Mouse (Mus musculus): ENCODE measurements at regions not wholly inside any gene's neighbourhood (a gene's known extent, or its start where the extent isn't known, plus 50 kb on each side); places are given as distances from the start of the nearest gene placed in this dataset.

- WGBS, result 76% methylated on average over 9 of the region's 9 CpGs
- no peak overlapping the region for H3K27ac ChIP-seq
- no peak overlapping the region for H3K4me3 ChIP-seq
- H3K9me3 ChIP-seq, result no peaks in the 10 kb centered on the region
- ATAC-seq (ENCODE audit: low FRiP score, low read depth), result no peak
- H3K27me3 ChIP-seq, result no peaks in the 10 kb centered on the region
- no peaks in the 10 kb centered on the region for H3K36me3 ChIP-seq
- peaks cover 18% of the 10 kb centered on the region; the same call in 1 of the 2 replicates for H3K4me1 ChIP-seq
- H3K4me2 ChIP-seq (replicated peaks), result no peak overlapping the region
- no peak overlapping the region for H3K9ac ChIP-seq
These were observed 89.0 kb downstream of the Dad1 start for GRCm38 (mm10) chr14:54164874-54165273.

DNA sequence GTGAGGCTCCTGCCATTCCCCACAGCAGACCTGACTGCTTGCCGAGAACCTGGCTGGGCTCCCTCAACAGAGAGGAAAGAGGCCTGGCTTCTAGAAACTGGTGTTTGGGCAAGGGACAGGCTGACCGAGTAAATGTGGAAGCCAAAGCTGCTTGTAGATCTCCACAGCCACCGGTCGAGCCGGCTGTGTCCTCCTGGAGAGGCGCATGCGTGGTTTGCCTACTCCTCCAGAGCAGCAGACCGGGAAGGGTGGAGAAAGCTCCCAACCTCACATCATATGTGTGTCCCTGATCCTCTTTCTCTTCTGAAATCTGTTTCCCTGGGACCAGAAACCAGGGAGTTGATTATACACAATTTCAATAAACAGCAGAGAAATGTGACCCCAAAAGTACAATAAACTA, 92.0 kb downstream of the Dad1 start:
- H3K4me3 ChIP-seq, result no peak overlapping the region
- H3K36me3 ChIP-seq, result no peaks in the 10 kb centered on the region
- 67% methylated on average over 8 of the region's 8 CpGs for WGBS
- H3K4me1 ChIP-seq, result peaks cover 18% of the 10 kb centered on the region; the same call in 1 of the 2 replicates
- 0 out of 2 replicates have a peak overlapping the region, but pooled peaks have one; percentile 4 for H3K9ac ChIP-seq
- no peak overlapping the region for H3K4me2 ChIP-seq (replicated peaks)
- no peaks in the 10 kb centered on the region for H3K27me3 ChIP-seq
- ATAC-seq (ENCODE audit: low FRiP score, low read depth), result no peak
- no peaks in the 10 kb centered on the region for H3K9me3 ChIP-seq
- H3K27ac ChIP-seq, result no peak overlapping the region

DNA sequence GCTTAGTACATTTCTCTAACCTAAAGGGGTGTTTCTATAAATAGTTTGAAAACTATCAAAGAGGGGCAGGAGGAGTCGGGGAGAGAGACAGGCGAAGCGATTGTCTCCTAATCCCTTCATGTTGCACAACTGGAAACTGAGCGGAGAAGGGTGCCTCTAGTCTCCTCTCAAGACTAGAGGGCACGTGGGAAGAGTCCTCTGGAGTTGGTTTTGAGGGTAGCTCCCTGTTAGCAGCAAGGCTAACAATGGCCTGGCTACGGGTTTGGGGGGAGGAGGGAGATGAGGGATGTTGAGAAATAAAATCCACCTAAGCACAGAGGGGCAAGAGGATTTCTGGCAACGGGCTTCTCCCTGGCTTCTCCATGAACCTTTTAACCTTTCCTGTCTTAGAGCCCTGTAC, 92.7 kb downstream of the Dad1 start:
- WGBS, result 60% methylated on average over 7 of the region's 7 CpGs
- no peak for ATAC-seq (ENCODE audit: low FRiP score, low read depth)
- no peaks in the 10 kb centered on the region for H3K9me3 ChIP-seq
- H3K36me3 ChIP-seq, result no peaks in the 10 kb centered on the region
- no peak overlapping the region for H3K4me2 ChIP-seq (replicated peaks)
- H3K27me3 ChIP-seq, result no peaks in the 10 kb centered on the region
- H3K4me3 ChIP-seq, result no peak overlapping the region
- peaks cover 14% of the 10 kb centered on the region; the same call in 1 of the 2 replicates for H3K4me1 ChIP-seq
- H3K9ac ChIP-seq, result no peak overlapping the region
- no peak overlapping the region for H3K27ac ChIP-seq

DNA sequence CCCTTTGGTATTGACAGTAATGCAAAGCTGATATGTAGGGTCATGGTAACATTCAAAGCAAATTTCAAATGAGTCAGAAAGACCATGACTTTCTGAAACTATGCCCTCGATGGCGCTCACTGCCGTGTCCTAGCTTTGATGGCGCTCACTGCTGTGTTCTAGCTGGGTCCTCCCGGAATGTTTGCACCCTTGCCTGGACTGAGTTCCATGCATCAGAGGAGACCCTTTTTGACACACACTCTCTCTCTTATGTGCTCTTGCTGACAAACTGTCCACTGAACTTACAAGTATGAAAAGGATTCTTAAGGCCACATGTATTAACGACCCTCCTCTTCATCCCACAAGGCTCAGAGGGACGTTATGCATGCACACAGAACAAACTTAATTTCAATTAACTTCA, 94.1 kb downstream of the Dad1 start:
- Histone ChIP-seq H3K4me3 (no peak overlapping the region), H3K36me3 (no peaks in the 10 kb centered on the region), H3K4me1 (peaks cover 14% of the 10 kb centered on the region; the same call in 1 of the 2 replicates), H3K9ac (no peak overlapping the region), H3K27me3 (no peaks in the 10 kb centered on the region), H3K9me3 (no peaks in the 10 kb centered on the region), H3K27ac (no peak overlapping the region), H3K4me2 (replicated peaks) (no peak overlapping the region)
- WGBS, result 91% methylated on average over 7 of the region's 7 CpGs
- ATAC-seq (ENCODE audit: low FRiP score, low read depth), result no peak

DNA sequence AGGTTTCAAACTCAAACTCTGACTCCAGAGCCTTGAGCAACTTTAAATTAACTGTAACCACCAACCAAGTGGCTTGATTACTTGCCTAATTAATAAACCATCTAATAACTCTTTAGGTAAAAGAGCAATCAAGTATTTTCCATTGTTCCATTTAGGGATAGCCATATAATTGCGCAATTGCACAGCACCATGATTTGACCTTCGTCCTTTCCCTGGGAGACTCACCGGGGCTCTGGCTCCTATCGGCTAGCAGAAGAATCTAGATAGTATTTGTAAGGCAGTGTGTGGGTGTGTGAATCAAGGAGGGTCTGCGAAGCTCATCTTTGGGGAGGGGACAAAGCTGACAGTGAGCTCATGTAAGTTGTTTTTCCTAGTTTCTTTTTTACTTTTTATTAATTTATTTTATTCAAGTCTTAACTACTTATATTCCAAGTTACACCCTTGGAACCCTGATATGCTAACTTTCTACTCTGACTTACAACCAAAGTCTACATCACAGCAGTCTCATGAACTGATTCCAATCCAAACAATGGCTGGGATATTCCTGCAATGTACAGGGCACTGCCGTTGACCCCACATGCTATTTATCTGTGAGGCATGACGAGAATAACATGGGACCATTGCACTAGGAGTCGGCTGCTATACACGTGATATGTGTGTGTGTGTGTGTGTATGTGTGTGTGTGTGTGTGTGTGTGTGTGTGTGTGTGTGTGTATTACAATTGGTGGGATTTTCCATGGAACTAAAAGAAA, 95.5 kb downstream of the Dad1 start:
- H3K9ac ChIP-seq, result no peak overlapping the region
- peaks cover 14% of the 10 kb centered on the region; the same call in 1 of the 2 replicates for H3K4me1 ChIP-seq
- no peak overlapping the region for H3K27ac ChIP-seq
- no peak overlapping the region for H3K4me3 ChIP-seq
- no peaks in the 10 kb centered on the region for H3K27me3 ChIP-seq
- no peak overlapping the region for H3K4me2 ChIP-seq (replicated peaks)
- no peaks in the 10 kb centered on the region for H3K36me3 ChIP-seq
- 86% methylated on average over 9 of the region's 9 CpGs for WGBS
- H3K9me3 ChIP-seq, result no peaks in the 10 kb centered on the region
- ATAC-seq (ENCODE audit: low FRiP score, low read depth), result no peak

DNA sequence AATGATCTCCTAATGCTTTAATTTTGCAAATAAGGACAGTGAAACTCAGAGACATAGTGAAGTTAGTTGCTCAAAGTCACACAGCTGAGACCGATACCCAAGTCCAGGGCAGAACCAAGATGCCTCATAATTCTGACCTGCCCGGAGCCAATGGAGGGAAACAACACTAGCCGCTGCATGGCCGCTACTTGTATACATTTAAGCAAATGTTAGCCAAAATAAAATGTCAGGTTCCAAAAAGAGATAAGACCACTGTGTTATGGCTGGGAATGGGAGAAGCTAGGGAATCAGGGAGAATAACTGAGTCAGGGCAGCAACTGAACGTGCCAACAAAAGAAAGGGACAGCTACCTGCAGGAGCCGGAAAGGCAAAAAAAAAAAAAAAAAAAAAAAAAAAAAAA, 97.4 kb downstream of the Dad1 start:
- WGBS, result 83% methylated on average over 6 of the region's 6 CpGs
- no peak overlapping the region for H3K4me3 ChIP-seq
- H3K27ac ChIP-seq, result no peak overlapping the region
- H3K36me3 ChIP-seq, result no peaks in the 10 kb centered on the region
- ATAC-seq (ENCODE audit: low FRiP score, low read depth), result no peak
- H3K4me2 ChIP-seq (replicated peaks), result no peak overlapping the region
- no peaks in the 10 kb centered on the region for H3K9me3 ChIP-seq
- no peaks in the 10 kb centered on the region for H3K27me3 ChIP-seq
- H3K4me1 ChIP-seq, result peaks cover 5% of the 10 kb centered on the region; the same call in 1 of the 2 replicates
- H3K9ac ChIP-seq, result no peak overlapping the region

DNA sequence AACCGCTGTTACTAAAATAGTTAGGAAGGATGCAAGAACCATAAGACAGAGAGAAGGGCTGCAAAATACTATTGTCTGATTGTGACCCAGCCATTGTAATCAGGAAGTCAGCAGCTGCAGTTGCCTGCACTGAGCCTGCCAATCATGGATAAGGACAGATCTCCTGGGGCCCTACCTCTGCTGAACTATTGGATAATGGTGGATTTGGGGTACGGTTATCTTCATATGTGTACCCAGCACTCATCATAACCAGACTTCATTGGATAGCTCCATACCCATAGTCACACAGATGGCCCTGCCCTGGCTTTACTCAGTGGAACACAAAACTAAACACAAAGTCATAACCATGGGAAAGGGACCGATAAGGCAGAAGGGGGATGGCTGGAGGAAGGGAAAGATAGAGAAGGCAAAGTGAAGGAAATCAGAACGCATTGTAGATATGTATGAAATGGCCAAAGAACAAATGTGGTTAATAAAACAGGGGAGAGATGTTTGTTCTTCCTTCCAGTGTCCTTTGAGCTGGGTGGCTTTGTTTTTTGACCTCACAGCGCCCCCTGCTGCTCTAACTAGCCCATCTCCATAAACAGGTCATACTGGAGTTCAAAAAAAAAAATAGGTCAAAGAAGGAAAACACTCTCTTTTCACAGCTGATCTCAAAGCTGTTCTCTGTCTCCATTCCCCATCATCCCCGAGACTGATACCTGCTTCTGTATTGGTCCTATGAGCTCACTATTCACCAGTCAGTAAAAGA, 101.2 kb downstream of the Dad1 start:
- Histone ChIP-seq H3K4me3 (no peak overlapping the region), H3K4me2 (replicated peaks) (no peak overlapping the region), H3K36me3 (no peaks in the 10 kb centered on the region), H3K9ac (no peak overlapping the region), H3K27me3 (no peaks in the 10 kb centered on the region), H3K9me3 (no peaks in the 10 kb centered on the region), H3K4me1 (no peaks in the 10 kb centered on the region), H3K27ac (no peak overlapping the region)
- 50% methylated on average over 6 of the region's 6 CpGs for WGBS
- ATAC-seq (ENCODE audit: low FRiP score, low read depth), result no peak

GRCm38 (mm10) chr14:54151921-54152320, 102.0 kb downstream of the Dad1 start:
- Histone ChIP-seq H3K4me3 (no peak overlapping the region), H3K4me2 (replicated peaks) (no peak overlapping the region), H3K9me3 (no peaks in the 10 kb centered on the region), H3K27me3 (no peaks in the 10 kb centered on the region), H3K36me3 (no peaks in the 10 kb centered on the region), H3K4me1 (no peaks in the 10 kb centered on the region), H3K9ac (no peak overlapping the region), H3K27ac (no peak overlapping the region)
- WGBS, result 86% methylated on average over 2 of the region's 2 CpGs
- ATAC-seq (ENCODE audit: low FRiP score, low read depth), result no peak

DNA sequence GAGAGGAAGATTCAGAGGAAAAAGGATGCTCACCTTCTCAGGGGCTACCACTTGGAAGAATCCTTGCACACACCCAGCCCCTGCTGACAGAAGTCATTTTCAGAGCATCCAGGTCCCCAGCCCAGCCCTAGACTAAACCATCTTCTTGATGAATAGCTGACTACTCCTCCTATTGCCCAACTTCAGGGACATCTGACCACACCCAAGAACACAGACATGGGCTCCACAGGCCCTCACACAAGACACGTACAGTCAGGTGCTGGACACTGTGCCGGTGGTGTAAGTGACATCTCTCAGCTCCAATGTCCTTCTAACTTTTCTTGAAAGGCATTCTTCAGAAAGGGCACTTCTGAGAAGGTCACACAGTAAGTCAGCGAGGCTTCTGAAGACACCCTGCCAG, 102.6 kb downstream of the Dad1 start:
- 94% methylated on average over 3 of the region's 3 CpGs for WGBS
- no peak overlapping the region for H3K4me3 ChIP-seq
- no peaks in the 10 kb centered on the region for H3K9me3 ChIP-seq
- no peak overlapping the region for H3K27ac ChIP-seq
- no peak overlapping the region for H3K4me2 ChIP-seq (replicated peaks)
- ATAC-seq (ENCODE audit: low FRiP score, low read depth), result no peak
- peaks cover 5% of the 10 kb centered on the region; the same call in 1 of the 2 replicates for H3K4me1 ChIP-seq
- H3K27me3 ChIP-seq, result no peaks in the 10 kb centered on the region
- no peak overlapping the region for H3K9ac ChIP-seq
- H3K36me3 ChIP-seq, result no peaks in the 10 kb centered on the region

GRCm38 (mm10) chr14:54150221-54150620, 103.7 kb downstream of the Dad1 start:
- H3K9me3 ChIP-seq, result no peaks in the 10 kb centered on the region
- ATAC-seq (ENCODE audit: low FRiP score, low read depth), result no peak
- H3K4me3 ChIP-seq, result no peak overlapping the region
- H3K9ac ChIP-seq, result no peak overlapping the region
- H3K27ac ChIP-seq, result no peak overlapping the region
- 87% methylated on average over 5 of the region's 5 CpGs for WGBS
- H3K27me3 ChIP-seq, result no peaks in the 10 kb centered on the region
- peaks cover 6% of the 10 kb centered on the region; the same call in 1 of the 2 replicates for H3K4me1 ChIP-seq
- H3K36me3 ChIP-seq, result no peaks in the 10 kb centered on the region
- no peak overlapping the region for H3K4me2 ChIP-seq (replicated peaks)

- Histone ChIP-seq H3K4me3 (no peak overlapping the region), H3K9me3 (no peaks in the 10 kb centered on the region), H3K36me3 (no peaks in the 10 kb centered on the region), H3K4me1 (peaks cover 6% of the 10 kb centered on the region; the same call in 1 of the 2 replicates), H3K27me3 (no peaks in the 10 kb centered on the region), H3K27ac (no peak overlapping the region), H3K9ac (no peak overlapping the region), H3K4me2 (replicated peaks) (no peak overlapping the region)
- 91% methylated on average over 10 of the region's 10 CpGs for WGBS
- ATAC-seq (ENCODE audit: low FRiP score, low read depth), result no peak
These were observed 105.3 kb downstream of the Dad1 start for GRCm38 (mm10) chr14:54148626-54149025.

- no peak overlapping the region for H3K4me2 ChIP-seq (replicated peaks)
- no peak overlapping the region for H3K4me3 ChIP-seq
- H3K27me3 ChIP-seq, result no peaks in the 10 kb centered on the region
- no peaks in the 10 kb centered on the region for H3K36me3 ChIP-seq
- H3K4me1 ChIP-seq, result peaks cover 6% of the 10 kb centered on the region; the same call in 1 of the 2 replicates
- no peak overlapping the region for H3K9ac ChIP-seq
- ATAC-seq (ENCODE audit: low FRiP score, low read depth), result no peak
- WGBS, result 86% methylated on average over 4 of the region's 4 CpGs
- no peak overlapping the region for H3K27ac ChIP-seq
- H3K9me3 ChIP-seq, result no peaks in the 10 kb centered on the region
These were observed 105.8 kb downstream of the Dad1 start for GRCm38 (mm10) chr14:54148121-54148520.

All from limb, embryonic 13.5 days (tissue).